Mouse (Mus musculus) lung, adult 2 months (tissue): ENCODE data around the gene Carmil1. TPM values are rescaled to one million over a fixed set of nuclear protein-coding genes. Genes with fewer than 3 reads are reported as not detected.

ENCODE experiments used
- DNase-seq: peaks from one replicate; pipeline ENCODE4 v3.0.0; 2022
- H3K4me1 ChIP-seq: fragments of 200-500 bp; 2 replicates; pipeline ENCODE4 v1.6.1; 2011; ENCODE audit warnings: low read length; ENCODE audit not compliant: control insufficient read depth, insufficient read depth
- H3K4me3 ChIP-seq: fragments of 200-500 bp; replicated peaks from 2 replicates; pipeline ENCODE3; 2011; ENCODE audit warnings: low read depth, mild to moderate bottlenecking, control low read depth, low read length; ENCODE audit errors: extremely low read depth
- CTCF ChIP-seq: fragments of 200-500 bp; IDR thresholded peaks from 2 replicates; pipeline ENCODE4 v1.5.1; 2011; ENCODE audit warnings: mild to moderate bottlenecking, low read length, control low read depth; ENCODE audit not compliant: insufficient read depth
- POLR2A ChIP-seq: fragments of 200-500 bp; IDR thresholded peaks from 2 replicates; pipeline ENCODE4 v1.6.1; 2011; ENCODE audit warnings: low read depth, mild to moderate bottlenecking, control low read depth, low read length, borderline replicate concordance; ENCODE audit errors: extremely low read depth
- WGBS: fragments of 180-500 bp; shearing (Covaris S2); methylation state at CpG from one replicate; pipeline ENCODE4 v1.1.7; 2018; 5-methylcytosine and 5-hydroxymethylcytosine counted together
- polyA plus RNA-seq: library from polyadenylated mRNA; depleted of rRNA; stranded (reverse); fragments of >200 nt; gene quantifications from 2 replicates; pipeline ENCODE4 v1.2.3, GENCODE M21; 2012

Carmil1 gene
- polyA plus RNA-seq, 1 experiment = 17.3 TPM

DNA sequence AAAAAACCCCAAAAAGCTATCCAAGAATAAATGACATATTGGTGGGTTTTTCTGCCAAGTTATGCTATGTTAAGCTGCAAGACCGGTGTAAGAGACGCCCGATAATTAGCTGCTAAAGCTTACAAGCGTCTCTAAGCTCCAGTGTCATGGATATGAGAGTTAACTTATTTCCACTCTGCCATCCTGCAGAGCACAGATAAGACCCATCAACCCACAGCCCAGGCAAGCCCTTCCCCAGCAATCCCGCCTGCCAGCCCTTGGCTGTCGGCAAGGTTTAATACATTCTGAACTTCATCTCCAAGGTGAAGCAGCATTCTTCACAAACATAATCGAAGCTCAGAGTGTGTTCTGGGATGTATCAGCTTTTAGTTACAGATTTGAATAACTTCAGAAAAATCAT is 240.4 kb downstream of the Carmil1 start:
- 84% methylated on average over 7 of the region's 7 CpGs for WGBS
- TF ChIP-seq CTCF (no peak), POLR2A (no peak)

DNA sequence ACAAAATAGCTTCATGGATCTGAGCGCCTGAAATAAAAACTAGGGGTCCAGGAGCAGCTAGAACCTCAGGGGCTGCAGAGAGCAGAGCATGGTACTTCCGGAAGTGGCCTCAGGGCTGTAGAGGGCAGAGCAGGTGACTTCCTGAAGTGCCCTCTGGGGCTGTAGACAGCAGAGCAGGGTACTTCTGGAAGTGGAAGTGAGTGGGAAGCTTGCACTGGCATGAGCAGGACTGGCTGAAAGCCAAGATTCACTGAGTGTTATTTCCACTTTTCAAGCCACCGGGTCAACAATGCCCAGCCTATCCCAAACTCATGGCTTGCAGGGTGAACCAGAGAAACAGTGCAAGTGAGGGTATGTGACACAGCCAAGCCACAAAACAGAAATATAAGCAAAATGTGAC is 243.1 kb downstream of the Carmil1 start:
- peaks cover 4% of the 10 kb centered on the region for H3K4me1 ChIP-seq
- whole genome bisulfite sequencing = 39% methylated on average over 3 of the region's 3 CpGs
- peak; percentile 44 for DNase-seq
- no peak overlapping the region for H3K4me3 ChIP-seq
- no peak for TF ChIP-seq CTCF
- no peak for TF ChIP-seq POLR2A

More for the DNA sequence above, 240.4 kb downstream of the Carmil1 start:
- H3K4me3 ChIP-seq = no peak overlapping the region
- DNase-seq = no peak
- peaks cover 4% of the 10 kb centered on the region for H3K4me1 ChIP-seq

DNA sequence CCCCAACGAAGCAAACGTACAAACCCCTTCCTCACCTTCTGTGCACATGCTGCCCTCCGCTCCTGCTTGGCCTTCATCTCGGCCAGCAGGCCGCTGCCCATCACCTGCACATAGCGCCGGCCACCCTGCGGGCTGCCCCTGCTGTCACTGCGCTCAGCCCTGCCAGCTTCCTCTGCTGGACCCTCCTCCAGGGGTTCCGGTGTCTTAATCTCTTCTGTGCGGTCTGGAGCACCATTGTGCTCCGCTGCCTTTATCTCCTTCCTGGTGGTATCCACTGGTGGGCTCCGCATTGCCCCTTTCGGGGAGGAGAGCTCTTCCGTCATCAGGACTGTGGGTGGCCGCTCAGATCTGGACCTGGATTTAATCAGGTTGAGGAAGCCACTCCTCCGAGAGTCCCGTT is 244.4 kb downstream of the Carmil1 start:
- no peak overlapping the region for H3K4me3 ChIP-seq
- peaks cover 4% of the 10 kb centered on the region for H3K4me1 ChIP-seq
- 72% methylated on average over 18 of the region's 18 CpGs for WGBS
- no peak for TF ChIP-seq POLR2A
- TF ChIP-seq CTCF = no peak
- DNase-seq = no peak

DNA sequence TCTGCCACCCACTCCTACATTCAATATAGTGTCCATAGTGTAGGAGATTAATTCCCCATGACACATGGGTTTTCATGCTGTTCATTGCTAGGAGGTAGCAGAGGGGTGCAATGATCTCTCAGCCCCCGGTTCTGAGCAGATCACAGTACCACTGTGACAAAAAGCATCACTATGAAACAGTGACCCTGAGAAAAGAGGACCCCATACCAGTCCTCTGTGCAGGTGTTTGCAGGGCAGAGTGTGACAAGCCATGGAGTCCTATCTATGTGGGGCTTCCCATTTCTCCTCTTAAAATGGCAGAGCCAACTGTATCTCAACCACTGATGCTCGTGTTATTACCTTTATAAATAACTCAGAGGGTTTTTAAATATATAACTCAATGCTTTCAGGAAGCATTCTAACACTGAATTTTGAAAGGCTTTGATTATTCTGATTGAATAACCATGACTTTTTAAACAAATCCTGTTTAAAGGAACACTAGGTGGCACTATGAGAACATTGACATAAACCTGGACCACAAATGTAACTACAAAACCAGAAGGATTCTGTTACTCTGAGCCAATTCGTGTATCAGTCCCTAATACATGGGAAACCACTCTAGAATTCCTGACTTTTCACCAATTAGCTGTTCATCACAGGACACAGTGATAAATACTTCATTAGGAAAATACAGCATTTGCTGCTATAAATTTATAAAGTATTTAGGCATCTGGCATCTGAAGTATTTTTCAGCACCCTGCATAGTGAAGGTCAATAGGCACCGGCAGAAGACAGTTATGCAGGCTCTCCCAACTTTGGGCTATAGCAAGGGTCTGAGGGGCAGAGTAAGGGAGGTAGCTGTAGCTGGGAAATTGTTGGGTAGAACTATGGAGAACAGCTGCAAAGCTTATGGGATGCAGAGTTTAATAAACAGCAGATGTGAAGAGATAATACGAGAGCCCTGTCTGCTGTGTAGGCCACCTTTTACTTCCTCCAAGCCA is 253.1 kb downstream of the Carmil1 start:
- TF ChIP-seq POLR2A = no peak
- peak; percentile 6; the same call in 1 of the 2 replicates for TF ChIP-seq CTCF
- no peak for DNase-seq
- WGBS = 57% methylated on average over 5 of the region's 5 CpGs
- no peak overlapping the region for H3K4me3 ChIP-seq
- no peaks in the 10 kb centered on the region for H3K4me1 ChIP-seq

DNA sequence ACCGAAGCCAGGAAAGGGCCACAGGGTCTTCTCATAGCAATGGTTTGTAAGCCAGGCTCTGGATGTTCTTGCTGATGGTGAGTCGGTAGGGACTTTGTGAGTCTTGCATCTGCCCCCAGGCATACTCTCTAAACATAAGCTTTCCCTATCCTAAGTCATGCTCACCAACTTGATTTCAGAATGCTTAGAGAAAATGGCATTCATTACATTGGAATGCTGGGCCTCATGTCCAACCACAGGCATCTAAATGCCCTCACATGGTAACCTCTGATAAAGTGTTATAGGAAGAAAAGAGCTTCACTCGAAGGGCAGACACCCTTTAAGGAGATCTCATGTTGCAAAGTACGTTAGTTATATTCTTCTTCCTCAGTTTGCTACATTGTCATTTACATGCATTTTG is 262.1 kb downstream of the Carmil1 start:
- no peak for DNase-seq
- 89% methylated on average over 4 of the region's 4 CpGs for WGBS
- Histone ChIP-seq H3K4me1 (no peaks in the 10 kb centered on the region), H3K4me3 (no peak overlapping the region)
- TF ChIP-seq CTCF = no peak
- TF ChIP-seq POLR2A = no peak

DNA sequence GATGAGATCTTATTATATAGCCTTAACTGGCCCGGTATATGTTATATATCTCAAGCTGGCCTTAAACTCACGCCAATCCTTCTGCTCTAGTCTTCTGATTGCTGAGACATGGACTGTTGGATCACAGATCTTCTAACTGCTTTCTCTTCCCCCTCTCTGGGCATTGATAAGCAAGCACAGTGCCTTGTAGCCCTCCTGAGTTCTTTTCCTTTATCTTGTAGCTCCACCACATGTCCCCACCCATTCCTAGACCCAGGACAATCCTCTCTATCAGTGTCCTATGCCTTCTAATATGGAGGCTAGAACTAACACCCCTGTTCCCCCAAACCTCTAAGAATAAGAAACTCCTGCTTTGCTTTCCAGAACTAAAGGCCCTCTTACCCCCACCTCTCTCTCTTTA is 275.1 kb downstream of the Carmil1 start:
- TF ChIP-seq CTCF (no peak), POLR2A (no peak)

DNA sequence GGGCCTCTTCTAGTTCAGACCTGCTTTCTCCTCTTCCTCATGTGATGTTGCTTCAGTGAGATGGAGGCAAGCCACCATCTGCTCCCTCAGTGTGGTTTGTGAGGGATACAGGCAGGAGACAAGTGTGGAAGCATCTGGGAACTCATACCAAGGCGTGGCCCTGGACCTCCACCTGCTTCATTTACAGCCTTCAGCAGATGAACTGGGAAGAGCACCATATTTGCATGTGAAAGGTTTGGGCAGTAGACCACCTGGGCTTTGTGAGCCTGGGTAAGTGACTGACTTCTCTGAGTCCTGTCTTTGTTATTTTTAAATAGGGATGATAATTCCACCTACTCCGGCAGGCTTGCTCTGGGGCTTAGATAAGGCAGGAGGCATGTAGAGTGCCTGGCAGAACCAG is 278.8 kb downstream of the Carmil1 start:
- DNase-seq = no peak
- H3K4me3 ChIP-seq = no peak overlapping the region
- TF ChIP-seq POLR2A (no peak), CTCF (no peak)
- 55% methylated on average over 2 of the region's 2 CpGs for WGBS
- H3K4me1 ChIP-seq = no peaks in the 10 kb centered on the region

More for the DNA sequence above, 275.1 kb downstream of the Carmil1 start:
- no peaks in the 10 kb centered on the region for H3K4me1 ChIP-seq
- 82% methylated on average over 2 of the region's 2 CpGs for WGBS
- H3K4me3 ChIP-seq = no peak overlapping the region
- DNase-seq = no peak

DNA sequence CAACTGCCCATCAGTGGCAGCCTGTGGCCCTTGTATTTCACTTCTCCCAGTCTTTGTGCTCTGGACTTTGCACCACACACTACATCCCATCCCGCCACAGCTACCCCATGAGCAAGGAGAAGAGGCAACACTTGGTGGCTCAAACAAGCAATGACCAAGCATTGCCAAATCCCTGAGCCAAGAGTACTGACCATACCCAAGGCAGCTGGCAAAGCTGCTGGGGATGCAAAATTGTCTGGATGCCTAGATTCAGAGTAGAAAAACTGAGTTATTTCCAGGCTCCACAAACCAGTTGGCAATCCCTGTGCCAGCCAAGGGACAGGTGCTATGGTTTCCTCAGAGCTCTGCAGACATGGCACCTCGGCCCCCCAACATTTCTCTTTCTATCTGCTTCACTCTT is 279.5 kb downstream of the Carmil1 start:
- Histone ChIP-seq H3K4me3 (no peak overlapping the region), H3K4me1 (no peaks in the 10 kb centered on the region)
- TF ChIP-seq CTCF = no peak
- TF ChIP-seq POLR2A = no peak
- 72% methylated on average over 2 of the region's 2 CpGs for WGBS
- DNase-seq = no peak

DNA sequence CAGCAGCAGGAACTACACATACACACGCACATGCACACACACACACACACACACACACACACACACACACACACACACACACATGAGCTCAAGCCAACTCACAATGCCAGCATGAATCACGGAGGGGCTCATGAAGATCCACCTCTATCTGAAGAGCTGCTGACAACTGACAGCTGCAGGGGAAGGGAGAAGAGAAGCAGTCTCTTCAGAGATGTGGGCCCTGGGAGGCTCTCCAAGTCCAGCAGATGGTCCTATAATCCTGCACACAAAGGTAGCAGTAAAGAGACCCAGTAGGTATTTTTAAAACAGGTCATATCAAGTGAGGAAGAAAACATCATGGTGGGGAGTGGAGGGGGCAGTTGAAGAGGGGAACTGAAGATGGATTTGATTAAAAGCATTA is 281.8 kb downstream of the Carmil1 start:
- no peaks in the 10 kb centered on the region for H3K4me1 ChIP-seq
- no peak for DNase-seq
- no peak for TF ChIP-seq CTCF
- TF ChIP-seq POLR2A = no peak
- WGBS = 70% methylated on average over 2 of the region's 2 CpGs
- H3K4me3 ChIP-seq = no peak overlapping the region

DNA sequence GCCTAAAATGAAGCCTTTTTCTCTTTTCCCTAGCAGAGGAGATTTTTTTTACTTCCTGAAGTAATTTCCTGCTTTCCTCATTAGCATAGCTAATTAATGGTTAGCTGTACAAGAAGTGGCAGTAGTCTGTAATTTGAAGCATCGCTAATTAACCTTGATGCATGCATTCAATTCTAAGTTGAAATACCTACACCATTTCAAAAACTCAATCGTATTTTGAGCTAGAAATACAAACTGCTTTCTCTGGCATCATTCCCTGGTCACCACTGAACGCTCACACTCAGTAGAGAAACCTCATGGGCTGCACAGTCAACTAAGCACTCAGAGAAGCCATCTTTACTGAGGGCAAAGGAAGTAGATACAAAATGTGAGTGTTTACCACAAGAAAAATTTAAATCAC is 285.8 kb downstream of the Carmil1 start:
- no peak for TF ChIP-seq CTCF
- no peak for TF ChIP-seq POLR2A
- no peaks in the 10 kb centered on the region for H3K4me1 ChIP-seq
- DNase-seq = no peak
- WGBS = 65% methylated on average over 3 of the region's 3 CpGs
- H3K4me3 ChIP-seq = no peak overlapping the region
